Mouse (Mus musculus) urinary bladder, adult 2 months (tissue): ENCODE results near the gene Ldb1. TPM values are rescaled to one million over a fixed set of nuclear protein-coding genes. Genes with fewer than 3 reads are reported as not detected.

ENCODE experiments used
- polyA plus RNA-seq: library from polyadenylated mRNA; depleted of rRNA; stranded (reverse); fragments of >200 nt; gene quantifications from 2 replicates; pipeline ENCODE4 v1.2.3, GENCODE M21; 2012; rRNA removed

Gene Ldb1
- polyA plus RNA-seq, 1 experiment, result 238 TPM

Other genes with a start within 250 kb of the Ldb1 start
- 0.40 and 0.55 TPM in 2 replicates for gene Kcnip2, start 229.2 kb downstream of the Ldb1 start, polyA plus RNA-seq
- gene Armh3, start 46.7 kb downstream of the Ldb1 start, polyA plus RNA-seq, result 11.1 and 12.6 TPM in 2 replicates
- gene Hps6, start 41.7 kb downstream of the Ldb1 start, polyA plus RNA-seq, result 6.6 and 6.7 TPM in 2 replicates
- gene Pprc1, start 328 bp downstream of the Ldb1 start, polyA plus RNA-seq, result 15.4 and 17.9 TPM in 2 replicates
- gene Nolc1, start 30.6 kb upstream of the Ldb1 start, polyA plus RNA-seq, result 27.7 and 30.1 TPM in 2 replicates
- gene Elovl3, start 86.7 kb upstream of the Ldb1 start, polyA plus RNA-seq, result not detected in 2 replicates
- 0.12 and 0.19 TPM in 2 replicates for gene Pitx3, start 103.1 kb upstream of the Ldb1 start, polyA plus RNA-seq
- gene Gbf1, start 107.3 kb upstream of the Ldb1 start, polyA plus RNA-seq, result 56.3 and 57.5 TPM in 2 replicates